Mouse (Mus musculus): ENCODE measurements at regions not wholly inside any gene's neighbourhood (a gene's known extent, or its start where the extent isn't known, plus 50 kb on each side); places are given as distances from the start of the nearest gene placed in this dataset.

GRCm38 (mm10) chr4:89459346-89459666, 148.5 kb upstream of the Cdkn2b start:
- no peaks in the 10 kb centered on the region for H3K27me3 ChIP-seq (ENCODE audit: control insufficient read depth, insufficient read depth, insufficient read length)
- no peak for TF ChIP-seq TCF12 (IDR thresholded peaks at IDR 0.05; ENCODE audit: insufficient read depth, poor library complexity, severe bottlenecking)
- TF ChIP-seq MYOG (IDR thresholded peaks at IDR 0.05; ENCODE audit: control insufficient read depth in 1 of 3, insufficient read depth in 1 of 3, insufficient read length in 2 of 3, low read depth in 2 of 3) = no peak
- no peak for TF ChIP-seq CEBPB (IDR thresholded peaks at IDR 0.05; ENCODE audit: insufficient read depth, poor library complexity, severe bottlenecking)
- no peak for TF ChIP-seq TCF3 (IDR thresholded peaks at IDR 0.05; ENCODE audit: insufficient read length, low read depth)
- TF ChIP-seq MYOD1 (IDR thresholded peaks at IDR 0.05; ENCODE audit: control insufficient read depth in 1 of 3, insufficient read length in 2 of 3, low read depth in 2 of 3) = no peak
- TF ChIP-seq REST (IDR thresholded peaks at IDR 0.05; ENCODE audit: insufficient read depth, insufficient read length) = no peak
- no peak for TF ChIP-seq POLR2A (IDR thresholded peaks at IDR 0.05; ENCODE audit: insufficient read length, low read depth)
- no peak for TF ChIP-seq SRF (IDR thresholded peaks at IDR 0.05; ENCODE audit: control insufficient read depth, insufficient read length, low read depth)
- no peaks in the 10 kb centered on the region for H3K36me3 ChIP-seq (ENCODE audit: control insufficient read depth, insufficient read depth)
- H3ac ChIP-seq (ENCODE audit: control insufficient read depth, insufficient read length) = no peak overlapping the region
- H3K4me3 ChIP-seq = no peak overlapping the region
- H3K79me2 ChIP-seq (ENCODE audit: control insufficient read depth, insufficient read depth) = no peaks in the 10 kb centered on the region
- no peak overlapping the region for H3K4me2 ChIP-seq (ENCODE audit: low read depth)

- Histone ChIP-seq H3K79me2 (ENCODE audit: control insufficient read depth, insufficient read depth) (no peaks in the 10 kb centered on the region), H3ac (ENCODE audit: control insufficient read depth, insufficient read length) (no peak overlapping the region), H3K36me3 (ENCODE audit: control insufficient read depth, insufficient read depth) (no peaks in the 10 kb centered on the region), H3K27me3 (ENCODE audit: control insufficient read depth, insufficient read depth, insufficient read length) (no peaks in the 10 kb centered on the region), H3K4me2 (ENCODE audit: low read depth) (no peak overlapping the region), H3K4me3 (no peak overlapping the region)
- no peak for TF ChIP-seq CEBPB (IDR thresholded peaks at IDR 0.05; ENCODE audit: insufficient read depth, poor library complexity, severe bottlenecking)
- no peak for TF ChIP-seq E2F4 (IDR thresholded peaks at IDR 0.05; ENCODE audit: insufficient read depth)
- TF ChIP-seq TCF3 (IDR thresholded peaks at IDR 0.05; ENCODE audit: insufficient read length, low read depth) = no peak
- TF ChIP-seq MAX (IDR thresholded peaks at IDR 0.05; ENCODE audit: low read depth) = no peak
- no peak for TF ChIP-seq SRF (IDR thresholded peaks at IDR 0.05; ENCODE audit: control insufficient read depth, insufficient read length, low read depth)
- no peak for TF ChIP-seq MYOG (IDR thresholded peaks at IDR 0.05; ENCODE audit: control insufficient read depth in 1 of 3, insufficient read depth in 1 of 3, insufficient read length in 2 of 3, low read depth in 2 of 3)
- TF ChIP-seq POLR2AphosphoS2 (IDR thresholded peaks at IDR 0.05; ENCODE audit: insufficient read length, low read depth) = no peak
- no peak for TF ChIP-seq REST (IDR thresholded peaks at IDR 0.05; ENCODE audit: insufficient read depth, insufficient read length)
- no peak for TF ChIP-seq POLR2A (IDR thresholded peaks at IDR 0.05; ENCODE audit: insufficient read length, low read depth)
- no peak for TF ChIP-seq MYOD1 (IDR thresholded peaks at IDR 0.05; ENCODE audit: control insufficient read depth in 1 of 3, insufficient read length in 2 of 3, low read depth in 2 of 3)
- TF ChIP-seq USF1 (IDR thresholded peaks at IDR 0.05; ENCODE audit: low read depth) = no peak
- TF ChIP-seq TCF12 (IDR thresholded peaks at IDR 0.05; ENCODE audit: insufficient read depth, poor library complexity, severe bottlenecking) = no peak
Observed at GRCm38 (mm10) chr4:89458628-89459345, 147.9 kb upstream of the Cdkn2b start.

GRCm38 (mm10) chr4:89457861-89458260, 147.0 kb upstream of the Cdkn2b start:
- no peaks in the 10 kb centered on the region for H3K79me2 ChIP-seq (ENCODE audit: control insufficient read depth, insufficient read depth)
- H3K36me3 ChIP-seq (ENCODE audit: control insufficient read depth, insufficient read depth) = no peaks in the 10 kb centered on the region
- TF ChIP-seq POLR2A (IDR thresholded peaks at IDR 0.05; ENCODE audit: insufficient read length, low read depth) (no peak), MAX (IDR thresholded peaks at IDR 0.05; ENCODE audit: low read depth) (no peak), SRF (IDR thresholded peaks at IDR 0.05; ENCODE audit: control insufficient read depth, insufficient read length, low read depth) (no peak), TCF3 (IDR thresholded peaks at IDR 0.05; ENCODE audit: insufficient read length, low read depth) (no peak), CEBPB (IDR thresholded peaks at IDR 0.05; ENCODE audit: insufficient read depth, poor library complexity, severe bottlenecking) (no peak), USF1 (IDR thresholded peaks at IDR 0.05; ENCODE audit: low read depth) (no peak), REST (IDR thresholded peaks at IDR 0.05; ENCODE audit: insufficient read depth, insufficient read length) (no peak), MYOG (IDR thresholded peaks at IDR 0.05; ENCODE audit: control insufficient read depth in 1 of 3, insufficient read depth in 1 of 3, insufficient read length in 2 of 3, low read depth in 2 of 3) (no peak)
- no peak overlapping the region for H3ac ChIP-seq (ENCODE audit: control insufficient read depth, insufficient read length)
- no peaks in the 10 kb centered on the region for H3K27me3 ChIP-seq (ENCODE audit: control insufficient read depth, insufficient read depth, insufficient read length)
- H3K4me3 ChIP-seq = no peak overlapping the region
- H3K4me2 ChIP-seq (ENCODE audit: low read depth) = no peak overlapping the region

- Histone ChIP-seq H3K36me3 (ENCODE audit: control insufficient read depth, insufficient read depth) (no peaks in the 10 kb centered on the region), H3K27me3 (ENCODE audit: control insufficient read depth, insufficient read depth, insufficient read length) (no peaks in the 10 kb centered on the region), H3K79me2 (ENCODE audit: control insufficient read depth, insufficient read depth) (no peaks in the 10 kb centered on the region), H3K4me2 (ENCODE audit: low read depth) (no peak overlapping the region), H3K4me3 (no peak overlapping the region), H3ac (ENCODE audit: control insufficient read depth, insufficient read length) (no peak overlapping the region)
- TF ChIP-seq CEBPB (IDR thresholded peaks at IDR 0.05; ENCODE audit: insufficient read depth, poor library complexity, severe bottlenecking) (no peak), USF1 (IDR thresholded peaks at IDR 0.05; ENCODE audit: low read depth) (no peak), POLR2AphosphoS2 (IDR thresholded peaks at IDR 0.05; ENCODE audit: insufficient read length, low read depth) (no peak)
Observed at GRCm38 (mm10) chr4:89454926-89455325, 144.1 kb upstream of the Cdkn2b start.

GRCm38 (mm10) chr4:89453051-89453450, 142.2 kb upstream of the Cdkn2b start:
- TF ChIP-seq SRF (IDR thresholded peaks at IDR 0.05; ENCODE audit: control insufficient read depth, insufficient read length, low read depth) (no peak), TCF3 (IDR thresholded peaks at IDR 0.05; ENCODE audit: insufficient read length, low read depth) (no peak), POLR2A (IDR thresholded peaks at IDR 0.05; ENCODE audit: insufficient read length, low read depth) (no peak), CEBPB (IDR thresholded peaks at IDR 0.05; ENCODE audit: insufficient read depth, poor library complexity, severe bottlenecking) (no peak), TCF12 (IDR thresholded peaks at IDR 0.05; ENCODE audit: insufficient read depth, poor library complexity, severe bottlenecking) (no peak), MYOG (IDR thresholded peaks at IDR 0.05; ENCODE audit: control insufficient read depth in 1 of 3, insufficient read depth in 1 of 3, insufficient read length in 2 of 3, low read depth in 2 of 3) (no peak), MAX (IDR thresholded peaks at IDR 0.05; ENCODE audit: low read depth) (no peak), REST (IDR thresholded peaks at IDR 0.05; ENCODE audit: insufficient read depth, insufficient read length) (no peak), USF1 (IDR thresholded peaks at IDR 0.05; ENCODE audit: low read depth) (no peak), E2F4 (IDR thresholded peaks at IDR 0.05; ENCODE audit: insufficient read depth) (no peak), POLR2AphosphoS2 (IDR thresholded peaks at IDR 0.05; ENCODE audit: insufficient read length, low read depth) (no peak)

More at GRCm38 (mm10) chr4:89453051-89453450, 142.2 kb upstream of the Cdkn2b start:
- H3K4me3 ChIP-seq = no peak overlapping the region
- no peaks in the 10 kb centered on the region for H3K36me3 ChIP-seq (ENCODE audit: control insufficient read depth, insufficient read depth)
- no peak overlapping the region for H3K4me2 ChIP-seq (ENCODE audit: low read depth)
- no peaks in the 10 kb centered on the region for H3K79me2 ChIP-seq (ENCODE audit: control insufficient read depth, insufficient read depth)
- H3K27me3 ChIP-seq (ENCODE audit: control insufficient read depth, insufficient read depth, insufficient read length) = no peaks in the 10 kb centered on the region
- H3ac ChIP-seq (ENCODE audit: control insufficient read depth, insufficient read length) = no peak overlapping the region

Data from myocyte (in vitro differentiated cells).